Mouse (Mus musculus): ENCODE data around the gene BC048507. TPM values are rescaled to one million over a fixed set of nuclear protein-coding genes. Genes with fewer than 3 reads are reported as not detected.

Gene BC048507
- total RNA-seq, 4 experiments from 2014 or later = not detected

Other genes starting within 250 kb of the BC048507 start
- 1 to 10 TPM in 3 of 4 experiments, not detected in 1; 1.1 to 2.5 (median 1.7) TPM for gene Gm49345, start 225.6 kb upstream of the BC048507 start, total RNA-seq (2022)
- 10 to 100 TPM in 3 of 4 experiments, 1 to 10 TPM in 1; 9.2 to 12.6 (median 10.6) TPM for gene Zfp729a, start 225.5 kb upstream of the BC048507 start, total RNA-seq (2022)
- gene Zfp738, start 176.3 kb upstream of the BC048507 start, total RNA-seq (2022) = 10 to 100 TPM; 21.2 to 33.3 (median 30.4) TPM
- gene Zfp65, start 134.2 kb upstream of the BC048507 start, total RNA-seq (2022) = 10 to 100 TPM; 12.4 to 20.6 (median 16.4) TPM
- 1 to 10 TPM; 4.5 to 7.8 (median 7.0) TPM for gene Zfp85, start 108.1 kb upstream of the BC048507 start, total RNA-seq (2022)
- 1 to 10 TPM; 3.5 to 7.2 (median 5.1) TPM for gene Zfp493, start 83.6 kb upstream of the BC048507 start, total RNA-seq (2022)
- gene Zfp273, start 49.6 kb upstream of the BC048507 start, total RNA-seq (2022) = 1 to 10 TPM; 7.6 to 9.3 (median 8.5) TPM
- 10 to 100 TPM; 10.6 to 13.8 (median 12.9) TPM for gene Gm10037, start 32.2 kb upstream of the BC048507 start, total RNA-seq (2022)

Data from layer of hippocampus, adult 8-10 months (tissue).